Mouse (Mus musculus): ENCODE results near the gene Pacsin3. TPM values are rescaled to one million over a fixed set of nuclear protein-coding genes. Genes with fewer than 3 reads are reported as not detected.

Pacsin3 gene
- polyA plus RNA-seq, 1 experiment from 2014 or later: 19.9 TPM

DNA sequence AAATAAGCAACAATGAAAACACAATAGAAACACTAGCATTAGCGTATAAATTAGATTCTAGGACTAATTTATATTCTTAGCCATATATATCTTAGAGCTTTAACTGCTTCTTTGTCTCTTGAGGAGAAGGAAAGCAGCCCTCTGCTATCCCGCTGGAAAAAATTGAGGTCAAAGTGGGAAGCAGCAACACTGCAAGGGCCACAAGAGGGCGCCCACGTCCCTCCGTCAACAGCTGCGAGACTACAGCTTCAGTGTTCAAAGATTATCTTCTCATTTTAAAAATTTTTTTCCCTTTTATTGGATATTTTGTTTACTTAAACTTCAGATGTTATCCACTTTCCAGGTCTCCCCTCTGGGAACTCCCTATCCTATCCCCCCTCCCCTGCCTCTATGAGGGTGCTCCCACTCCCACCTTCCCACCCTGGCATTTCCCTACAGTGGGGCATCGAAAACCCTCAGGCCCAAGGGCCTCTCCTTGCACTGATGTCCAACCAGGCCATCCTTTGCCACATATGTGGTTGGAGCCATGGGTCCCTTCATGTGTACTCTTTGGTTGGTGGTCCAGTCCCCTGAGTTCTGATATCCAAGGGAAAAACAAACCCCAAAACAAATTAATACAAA, 30.2 kb downstream of the Pacsin3 start:
- Histone ChIP-seq H3K36me3 (ENCODE audit: control insufficient read depth, insufficient read depth) (no peaks in the 10 kb centered on the region), H3K4me3 (ENCODE audit: low read depth, low read length) (no peak overlapping the region), H3K4me1 (ENCODE audit: control insufficient read depth, low read depth, low read length) (no peaks in the 10 kb centered on the region; the same call in 1 of the 2 replicates), H3K9me3 (replicated peaks; ENCODE audit: control insufficient read depth, low read length) (no peaks in the 10 kb centered on the region), H3K27me3 (ENCODE audit: control insufficient read depth, insufficient read depth, low read depth, low read length) (no peaks in the 10 kb centered on the region), H3K27ac (ENCODE audit: low read length) (no peak overlapping the region), H3K9ac (ENCODE audit: low read depth, low read length) (no peak overlapping the region), H3K4me2 (ENCODE audit: low read depth, low read length) (no peak overlapping the region)
- 17% methylated on average over 7 of the region's 7 CpGs for WGBS (ENCODE audit: insufficient replicate concordance)
- ATAC-seq (ENCODE audit: low read depth): no peak

DNA sequence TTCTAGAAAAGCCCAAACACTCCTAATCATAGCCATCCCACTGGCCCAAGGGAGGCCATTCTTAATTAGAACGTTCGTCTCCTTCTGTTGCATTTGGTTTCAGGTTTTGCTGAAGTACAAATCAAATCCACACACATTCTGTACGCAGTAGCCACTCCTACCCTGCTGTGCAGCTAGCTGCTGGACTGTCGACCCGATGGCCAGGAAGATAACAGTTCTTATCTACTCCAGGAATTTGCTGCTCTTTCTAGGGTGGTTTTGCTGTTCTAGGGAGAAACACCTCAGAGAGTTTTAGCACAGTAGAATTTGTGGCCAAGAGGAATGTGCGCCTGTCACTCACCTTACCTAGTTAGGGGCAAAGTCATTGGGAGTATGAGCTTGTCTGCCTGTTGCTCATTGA, 31.8 kb downstream of the Pacsin3 start:
- no peak overlapping the region for H3K4me2 ChIP-seq (ENCODE audit: low read depth, low read length)
- no peaks in the 10 kb centered on the region for H3K9me3 ChIP-seq (replicated peaks; ENCODE audit: control insufficient read depth, low read length)
- WGBS (ENCODE audit: insufficient replicate concordance): 24% methylated on average over 6 of the region's 6 CpGs
- no peaks in the 10 kb centered on the region; the same call in 1 of the 2 replicates for H3K4me1 ChIP-seq (ENCODE audit: control insufficient read depth, low read depth, low read length)
- H3K9ac ChIP-seq (ENCODE audit: low read depth, low read length): no peak overlapping the region
- no peaks in the 10 kb centered on the region for H3K27me3 ChIP-seq (ENCODE audit: control insufficient read depth, insufficient read depth, low read depth, low read length)
- H3K27ac ChIP-seq (ENCODE audit: low read length): no peak overlapping the region
- H3K4me3 ChIP-seq (ENCODE audit: low read depth, low read length): no peak overlapping the region
- ATAC-seq (ENCODE audit: low read depth): peak; percentile 50; the same call in 1 of the 2 replicates
- H3K36me3 ChIP-seq (ENCODE audit: control insufficient read depth, insufficient read depth): no peaks in the 10 kb centered on the region

DNA sequence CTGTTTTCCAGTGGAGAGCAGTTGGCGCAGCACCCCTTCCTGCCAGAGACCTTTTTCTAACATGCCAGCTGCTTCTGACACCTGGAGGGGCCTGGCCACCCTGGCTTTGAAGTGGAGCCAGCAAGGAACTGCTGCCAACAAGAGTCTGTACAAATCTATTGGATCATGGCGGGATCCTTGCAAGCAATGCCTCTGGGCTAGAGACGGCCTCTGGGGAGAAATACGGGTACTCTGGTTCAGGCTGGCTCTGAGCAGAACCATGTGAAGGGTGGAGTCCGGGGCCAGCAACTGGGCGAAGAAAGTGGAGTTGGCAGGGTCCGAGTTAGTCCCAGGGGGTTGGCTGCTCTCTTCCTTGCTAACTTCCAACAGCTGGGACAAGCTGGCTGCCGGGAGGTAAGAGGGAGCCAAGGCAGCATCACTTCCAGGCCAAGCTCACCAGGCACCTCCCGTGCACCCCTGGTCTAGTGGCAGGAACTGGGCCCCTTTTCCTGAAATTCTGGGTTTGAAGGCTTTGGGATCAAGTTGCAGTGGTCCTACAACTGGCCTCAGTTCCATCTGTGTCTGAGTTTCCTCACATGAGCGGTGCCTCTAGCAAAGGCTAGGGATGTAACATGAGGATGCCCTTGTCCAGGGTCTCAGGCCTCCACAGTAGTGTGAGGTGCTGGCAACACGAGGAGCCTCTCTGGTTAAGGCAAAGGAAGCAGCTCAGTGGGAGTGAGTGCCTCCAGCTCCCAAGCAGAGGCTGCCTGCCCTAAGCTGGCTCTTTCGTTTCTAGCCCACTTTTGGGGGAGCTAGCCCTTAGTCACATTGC, 35.6 kb downstream of the Pacsin3 start:
- no peaks in the 10 kb centered on the region for H3K27me3 ChIP-seq (ENCODE audit: control insufficient read depth, insufficient read depth, low read depth, low read length)
- no peak overlapping the region for H3K27ac ChIP-seq (ENCODE audit: low read length)

GRCm38 (mm10) chr2:91294226-91294625, 38.5 kb downstream of the Pacsin3 start:
- Histone ChIP-seq H3K27ac (ENCODE audit: low read length) (no peak overlapping the region), H3K9me3 (replicated peaks; ENCODE audit: control insufficient read depth, low read length) (no peaks in the 10 kb centered on the region), H3K27me3 (ENCODE audit: control insufficient read depth, insufficient read depth, low read depth, low read length) (no peaks in the 10 kb centered on the region), H3K4me3 (ENCODE audit: low read depth, low read length) (no peak overlapping the region), H3K4me2 (ENCODE audit: low read depth, low read length) (no peak overlapping the region), H3K9ac (ENCODE audit: low read depth, low read length) (no peak overlapping the region), H3K4me1 (ENCODE audit: control insufficient read depth, low read depth, low read length) (no peaks in the 10 kb centered on the region), H3K36me3 (ENCODE audit: control insufficient read depth, insufficient read depth) (no peaks in the 10 kb centered on the region)
- 63% methylated on average over 3 of the region's 3 CpGs for WGBS (ENCODE audit: insufficient replicate concordance)
- ATAC-seq (ENCODE audit: low read depth): no peak

More for the DNA sequence above, 35.6 kb downstream of the Pacsin3 start:
- Histone ChIP-seq H3K36me3 (ENCODE audit: control insufficient read depth, insufficient read depth) (no peaks in the 10 kb centered on the region), H3K9me3 (replicated peaks; ENCODE audit: control insufficient read depth, low read length) (no peaks in the 10 kb centered on the region), H3K4me3 (ENCODE audit: low read depth, low read length) (no peak overlapping the region), H3K4me2 (ENCODE audit: low read depth, low read length) (no peak overlapping the region), H3K4me1 (ENCODE audit: control insufficient read depth, low read depth, low read length) (no peaks in the 10 kb centered on the region; the same call in 1 of the 2 replicates), H3K9ac (ENCODE audit: low read depth, low read length) (no peak overlapping the region)
- WGBS (ENCODE audit: insufficient replicate concordance): 66% methylated on average over 12 of the region's 12 CpGs
- ATAC-seq (ENCODE audit: low read depth): no peak

GRCm38 (mm10) chr2:91295895-91296294, 40.1 kb downstream of the Pacsin3 start:
- no peaks in the 10 kb centered on the region for H3K27me3 ChIP-seq (ENCODE audit: control insufficient read depth, insufficient read depth, low read depth, low read length)
- no peaks in the 10 kb centered on the region for H3K9me3 ChIP-seq (replicated peaks; ENCODE audit: control insufficient read depth, low read length)
- no peak for ATAC-seq (ENCODE audit: low read depth)
- no peak overlapping the region for H3K9ac ChIP-seq (ENCODE audit: low read depth, low read length)
- WGBS (ENCODE audit: insufficient replicate concordance): 66% methylated on average over 5 of the region's 5 CpGs
- H3K4me3 ChIP-seq (ENCODE audit: low read depth, low read length): no peak overlapping the region
- H3K27ac ChIP-seq (ENCODE audit: low read length): no peak overlapping the region
- H3K36me3 ChIP-seq (ENCODE audit: control insufficient read depth, insufficient read depth): no peaks in the 10 kb centered on the region
- H3K4me1 ChIP-seq (ENCODE audit: control insufficient read depth, low read depth, low read length): no peaks in the 10 kb centered on the region
- H3K4me2 ChIP-seq (ENCODE audit: low read depth, low read length): no peak overlapping the region

- no peak for ATAC-seq (ENCODE audit: low read depth)
- H3K4me2 ChIP-seq (ENCODE audit: low read depth, low read length): no peak overlapping the region
- no peak overlapping the region for H3K4me3 ChIP-seq (ENCODE audit: low read depth, low read length)
- no peaks in the 10 kb centered on the region for H3K27me3 ChIP-seq (ENCODE audit: control insufficient read depth, insufficient read depth, low read depth, low read length)
- H3K36me3 ChIP-seq (ENCODE audit: control insufficient read depth, insufficient read depth): no peaks in the 10 kb centered on the region
- no peak overlapping the region for H3K9ac ChIP-seq (ENCODE audit: low read depth, low read length)
- 56% methylated on average over 3 of the region's 3 CpGs for WGBS (ENCODE audit: insufficient replicate concordance)
- H3K9me3 ChIP-seq (replicated peaks; ENCODE audit: control insufficient read depth, low read length): no peaks in the 10 kb centered on the region
- H3K4me1 ChIP-seq (ENCODE audit: control insufficient read depth, low read depth, low read length): no peaks in the 10 kb centered on the region
- no peak overlapping the region for H3K27ac ChIP-seq (ENCODE audit: low read length)
These were observed 43.4 kb downstream of the Pacsin3 start for GRCm38 (mm10) chr2:91299156-91299555.

- Histone ChIP-seq H3K27me3 (ENCODE audit: control insufficient read depth, insufficient read depth, low read depth, low read length) (no peaks in the 10 kb centered on the region), H3K27ac (ENCODE audit: low read length) (no peak overlapping the region), H3K4me1 (ENCODE audit: control insufficient read depth, low read depth, low read length) (no peaks in the 10 kb centered on the region), H3K4me2 (ENCODE audit: low read depth, low read length) (no peak overlapping the region), H3K9ac (ENCODE audit: low read depth, low read length) (no peak overlapping the region), H3K36me3 (ENCODE audit: control insufficient read depth, insufficient read depth) (no peaks in the 10 kb centered on the region), H3K4me3 (ENCODE audit: low read depth, low read length) (no peak overlapping the region), H3K9me3 (replicated peaks; ENCODE audit: control insufficient read depth, low read length) (no peaks in the 10 kb centered on the region)
- no peak for ATAC-seq (ENCODE audit: low read depth)
- WGBS (ENCODE audit: insufficient replicate concordance): 58% methylated on average over 2 of the region's 2 CpGs
These were observed 45.0 kb downstream of the Pacsin3 start for GRCm38 (mm10) chr2:91300784-91301183.

DNA sequence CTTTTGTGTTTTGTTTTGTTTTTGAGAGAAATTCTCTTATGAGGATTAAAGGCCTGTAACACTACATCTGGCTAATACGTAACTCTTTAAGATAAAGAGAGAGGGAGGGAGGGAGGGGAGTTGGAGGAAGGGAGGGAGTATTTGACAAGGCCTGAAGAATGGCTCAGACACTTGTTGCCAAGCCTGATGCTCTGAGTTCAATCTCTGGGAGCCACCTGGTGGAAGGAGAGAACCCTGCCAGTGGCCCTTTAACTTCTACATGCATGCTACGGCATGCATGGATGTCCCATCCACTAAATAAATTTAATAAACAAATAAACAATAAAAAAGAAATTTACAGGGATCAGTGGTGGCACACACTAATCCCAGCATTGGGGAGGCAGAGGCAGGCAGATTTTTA, 46.1 kb downstream of the Pacsin3 start:
- Histone ChIP-seq H3K27me3 (ENCODE audit: control insufficient read depth, insufficient read depth, low read depth, low read length) (no peaks in the 10 kb centered on the region), H3K4me3 (ENCODE audit: low read depth, low read length) (no peak overlapping the region), H3K9me3 (replicated peaks; ENCODE audit: control insufficient read depth, low read length) (no peaks in the 10 kb centered on the region), H3K36me3 (ENCODE audit: control insufficient read depth, insufficient read depth) (no peaks in the 10 kb centered on the region), H3K4me1 (ENCODE audit: control insufficient read depth, low read depth, low read length) (no peaks in the 10 kb centered on the region), H3K27ac (ENCODE audit: low read length) (no peak overlapping the region), H3K4me2 (ENCODE audit: low read depth, low read length) (no peak overlapping the region), H3K9ac (ENCODE audit: low read depth, low read length) (no peak overlapping the region)
- ATAC-seq (ENCODE audit: low read depth): no peak
- WGBS (ENCODE audit: insufficient replicate concordance): 53% methylated on average over 2 of the region's 2 CpGs

GRCm38 (mm10) chr2:91302845-91303244, 47.1 kb downstream of the Pacsin3 start:
- no peaks in the 10 kb centered on the region for H3K9me3 ChIP-seq (replicated peaks; ENCODE audit: control insufficient read depth, low read length)
- WGBS (ENCODE audit: insufficient replicate concordance): 53% methylated on average over 3 of the region's 3 CpGs
- no peaks in the 10 kb centered on the region for H3K27me3 ChIP-seq (ENCODE audit: control insufficient read depth, insufficient read depth, low read depth, low read length)
- ATAC-seq (ENCODE audit: low read depth): no peak
- no peaks in the 10 kb centered on the region for H3K4me1 ChIP-seq (ENCODE audit: control insufficient read depth, low read depth, low read length)
- no peak overlapping the region for H3K9ac ChIP-seq (ENCODE audit: low read depth, low read length)
- no peaks in the 10 kb centered on the region for H3K36me3 ChIP-seq (ENCODE audit: control insufficient read depth, insufficient read depth)
- H3K4me2 ChIP-seq (ENCODE audit: low read depth, low read length): no peak overlapping the region
- no peak overlapping the region for H3K4me3 ChIP-seq (ENCODE audit: low read depth, low read length)
- H3K27ac ChIP-seq (ENCODE audit: low read length): no peak overlapping the region
